Comparison of ENCODE assay signal across 8 mouse cellular contexts in genomic region chr16:23223166-23223870, GRCm38 (mm10). TPM values are rescaled to one million over a fixed set of nuclear protein-coding genes. Genes with fewer than 3 reads are reported as not detected.
A peak's percentile ranks its signal among the peaks of the same experiment; 100 is the strongest.
DNase-seq lines count a peak whose midpoint lies in the region; ATAC-seq and TF ChIP-seq lines count a peak whose summit lies in the region.

No protein-coding gene starts in this region.

- peaks cover 11% of the 10 kb centered on the region; the same call in 1 of the 2 replicates for H3K27me3 ChIP-seq in heart, embryonic 12.5 days (replicated peaks)
- peaks cover 22% of the 10 kb centered on the region; the same call in 1 of the 2 replicates for H3K27me3 ChIP-seq in intestine, postnatal 0 days (replicated peaks; ENCODE audit: control insufficient read depth, insufficient read depth, low read length)

- H3K4me3 ChIP-seq in heart, embryonic 12.5 days: peak overlapping the region; percentile 72; the same call in 1 of the 2 replicates
- H3K4me3 ChIP-seq in intestine, postnatal 0 days (ENCODE audit: low read depth, low read length): no peak overlapping the region

- H3K27ac ChIP-seq in heart, embryonic 12.5 days (ENCODE audit: poor library complexity, severe bottlenecking): peak overlapping the region; percentile 15; the same call in 1 of the 2 replicates
- H3K27ac ChIP-seq in intestine, postnatal 0 days (ENCODE audit: low read depth, low read length): no peak overlapping the region

- no peak for ATAC-seq in heart, embryonic 12.5 days (ENCODE audit: insufficient number of reproducible peaks, low FRiP score)
- ATAC-seq in intestine, postnatal 0 days: no peak

- intact Hi-C loops in heart, postnatal 36 days (cut with DNase I): no loop called here

- H3K9ac ChIP-seq in heart, embryonic 12.5 days: no peak overlapping the region; the same call in 1 of the 2 replicates
- no peak overlapping the region for H3K9ac ChIP-seq in intestine, postnatal 0 days (ENCODE audit: low read depth, low read length)

- H3K36me3 ChIP-seq in heart, embryonic 12.5 days: no peaks in the 10 kb centered on the region
- no peaks in the 10 kb centered on the region for H3K36me3 ChIP-seq in intestine, postnatal 0 days (ENCODE audit: control insufficient read depth, insufficient read depth)

- H3K9me3 ChIP-seq in heart, embryonic 12.5 days (replicated peaks): no peaks in the 10 kb centered on the region
- no peaks in the 10 kb centered on the region for H3K9me3 ChIP-seq in intestine, postnatal 0 days (ENCODE audit: control insufficient read depth)

- TF ChIP-seq CTCF in intestine, postnatal 0 days (IDR thresholded peaks at IDR 0.05; ENCODE audit: low read depth): no peak

- H3K4me1 ChIP-seq in heart, embryonic 12.5 days (replicated peaks): peaks cover 17% of the 10 kb centered on the region
- H3K4me1 ChIP-seq in intestine, postnatal 0 days (replicated peaks; ENCODE audit: control insufficient read depth, insufficient read depth, low read length): no peaks in the 10 kb centered on the region; the same call in 1 of the 2 replicates

- no peak for DNase-seq in heart, postnatal 36 days
- DNase-seq in right cerebral cortex, adult 18-20 months: peak; percentile 38
- DNase-seq in right cerebral cortex, postnatal 14 days: no peak
- DNase-seq in thymus, postnatal 25 days: peak; percentile 64
- no peak for DNase-seq in embryo, embryonic 9.5 days (ENCODE audit: extremely low spot score)
- no peak for DNase-seq in spleen, postnatal 10 days (ENCODE audit: low spot score in 2 of 2)

- WGBS in heart, embryonic 12.5 days: 72% methylated on average over 12 of the region's 12 CpGs
- 68% methylated on average over 12 of the region's 12 CpGs for WGBS in intestine, postnatal 0 days

- H3K4me2 ChIP-seq in heart, embryonic 12.5 days: peak overlapping the region; percentile 94
- H3K4me2 ChIP-seq in intestine, postnatal 0 days (replicated peaks; ENCODE audit: low read depth): peak overlapping the region; percentile 99; the same call in 1 of the 2 replicates

RNA-seq across cellular contexts. Expression of gene St6gal1, which starts 1.2 kb away (rescaled TPM):
- 18.9 and 21.9 TPM in 2 replicates for polyA plus RNA-seq in heart, embryonic 12.5 days (2016; fragmentation: Nextera tagmentation; extraction: Ambion mirVana)
- total RNA-seq in heart, postnatal 36 days (2021): 1 to 10 TPM; 9.2 to 10.0 TPM
- 6.0 and 6.8 TPM in 2 replicates for polyA plus RNA-seq in intestine, postnatal 0 days (2015; fragmentation: Nextera tagmentation; extraction: Ambion mirVana)

Comparison
In these comparisons a context has a peak if more than half of its experiments do, and no peak if none do; other contexts are left out.
1. DNase-seq: peak in right cerebral cortex, adult 18-20 months (single experiment) and thymus, postnatal 25 days (single experiment); none in heart, postnatal 36 days (0 of 2), right cerebral cortex, postnatal 14 days (single experiment), embryo, embryonic 9.5 days (single experiment) and spleen, postnatal 10 days (0 of 2).